Mouse (Mus musculus): ENCODE measurements around the gene Clip2. TPM values are rescaled to one million over a fixed set of nuclear protein-coding genes. Genes with fewer than 3 reads are reported as not detected.

The Clip2 gene
- total RNA-seq, 2 experiments from 2014 or later: 24.7 to 29.6 TPM

Small RNAs within 50 kb of the gene (microRNA-seq; reads per million reads assigned to microRNA genes)
- gene Gm26340 (not detected), gene Mir7228 (not detected)

Other genes with a start within 250 kb of the Clip2 start
- 100 to 1,000 TPM; 266 to 270 TPM for gene Gtf2i, start 237.7 kb downstream of the Clip2 start, total RNA-seq (2021)
- 100 to 1,000 TPM in 1 of 2 experiments, 10 to 100 TPM in 1; 93.5 to 104 TPM for gene Gtf2ird1, start 95.7 kb downstream of the Clip2 start, total RNA-seq (2021)
- gene Syna, start 7.7 kb upstream of the Clip2 start, total RNA-seq (2021): under 1 TPM in 1 of 2 experiments, not detected in 1; 0.20 TPM
- gene Rfc2, start 28.9 kb upstream of the Clip2 start, total RNA-seq (2021): 10 to 100 TPM; 81.0 to 85.3 TPM
- 1 to 10 TPM; 4.3 to 4.4 TPM for gene Lat2, start 62.6 kb upstream of the Clip2 start, total RNA-seq (2021)
- 100 to 1,000 TPM; 336 to 353 TPM for gene Eif4h, start 87.1 kb upstream of the Clip2 start, total RNA-seq (2021)
- 10 to 100 TPM; 31.1 to 32.3 TPM for gene Limk1, start 136.2 kb upstream of the Clip2 start, total RNA-seq (2021)
- gene Eln, start 194.9 kb upstream of the Clip2 start, total RNA-seq (2021): 100 to 1,000 TPM; 192 to 231 TPM

All from adrenal gland, postnatal 4 days (tissue).